Mouse (Mus musculus): ENCODE data around the gene Rock2.

DNA sequence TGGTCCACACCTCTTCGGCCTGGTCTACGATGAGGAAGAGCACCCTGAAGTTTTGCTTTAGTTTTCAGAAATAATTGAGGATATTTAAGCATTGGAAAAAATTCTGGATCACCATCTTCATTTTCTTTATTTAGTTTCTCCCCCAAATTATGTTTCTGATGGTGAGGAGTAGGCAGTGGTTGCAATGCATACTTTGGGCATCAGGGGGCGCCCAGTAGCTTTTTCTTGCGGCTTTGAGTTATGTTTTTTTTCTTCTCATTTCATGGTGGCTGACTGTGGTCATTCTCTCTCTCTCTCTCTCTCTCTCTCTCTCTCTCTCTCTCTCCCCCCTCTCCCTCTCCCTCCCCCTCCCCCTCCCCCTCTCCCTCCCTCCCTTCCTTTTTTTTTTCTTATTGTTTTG is 123.8 kb downstream of the Rock2 start:
- TF ChIP-seq MAFK (IDR thresholded peaks at IDR 0.05; ENCODE audit: insufficient read depth, low read depth, low read length) (no peak), ZC3H11A (IDR thresholded peaks at IDR 0.05; ENCODE audit: borderline replicate concordance, low read depth, low read length) (no peak), ZNF384 (IDR thresholded peaks at IDR 0.05; ENCODE audit: low read depth, low read length) (no peak), CHD2 (IDR thresholded peaks at IDR 0.05; ENCODE audit: low read depth, low read length) (no peak), HCFC1 (IDR thresholded peaks at IDR 0.05; ENCODE audit: borderline replicate concordance, insufficient read depth, low read length) (no peak)

Measured in ES-E14 (cell line).